Mouse (Mus musculus): Measurements from ENCODE around the gene Hacd3.

DNA sequence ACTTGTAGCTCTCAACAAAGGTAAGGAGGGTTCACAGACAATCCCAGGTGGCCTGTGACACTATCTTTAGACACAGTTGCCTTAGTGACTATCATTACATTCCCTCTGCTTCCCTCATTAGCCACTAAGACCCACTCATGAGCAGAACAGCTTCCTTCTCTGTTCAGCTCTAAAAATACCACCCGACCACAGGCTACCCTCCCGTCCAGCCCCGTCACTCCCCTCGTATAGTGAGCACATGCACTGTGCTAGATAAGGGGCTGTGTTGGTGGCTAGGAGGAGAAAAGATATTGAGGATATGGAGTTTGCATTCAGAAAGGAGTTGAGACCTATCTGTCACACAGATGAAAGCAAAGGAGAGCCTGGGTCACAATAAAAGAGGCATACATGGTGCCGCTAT is 83.0 kb downstream of the Hacd3 start:
- TF ChIP-seq POLR2A (IDR thresholded peaks at IDR 0.05; ENCODE audit: low read depth, low read length), result no peak
- no peak for TF ChIP-seq CTCF (conservative IDR thresholded peaks at IDR 0.05 in 1 of 2, IDR thresholded peaks at IDR 0.05 in 1 of 2; ENCODE audit: low read depth in 2 of 2, low read length in 2 of 2)
- no peak for TF ChIP-seq ZC3H11A (IDR thresholded peaks at IDR 0.05; ENCODE audit: low read depth, low read length)
- no peak for TF ChIP-seq USF1 (IDR thresholded peaks at IDR 0.05; ENCODE audit: low read depth, low read length)
- TF ChIP-seq EP300 (IDR thresholded peaks at IDR 0.05; ENCODE audit: low read length), result no peak
- TF ChIP-seq E2F4 (IDR thresholded peaks at IDR 0.05; ENCODE audit: insufficient replicate concordance, low read depth, low read length), result no peak
